Mouse (Mus musculus) ES-E14 (cell line): ENCODE measurements around the gene Anp32b. TPM values are rescaled to one million over a fixed set of nuclear protein-coding genes. Genes with fewer than 3 reads are reported as not detected.

Source experiments
- DNase-seq: peaks from one replicate; pipeline ENCODE4 v3.0.0-alpha.2; 2013; ENCODE audit warnings: low read depth, low spot score
- H3K27ac ChIP-seq: 2 replicates; pipeline ENCODE4 v1.5.1; 2012; ENCODE audit warnings: low read depth, mild to moderate bottlenecking, low read length, moderate library complexity, mixed read lengths; ENCODE audit not compliant: poor library complexity, insufficient read depth, severe bottlenecking
- H3K36me3 ChIP-seq: 2 replicates; pipeline ENCODE4 v1.6.1; 2012; ENCODE audit warnings: mild to moderate bottlenecking, low read length, moderate library complexity, mixed read lengths; ENCODE audit not compliant: control insufficient read depth, poor library complexity, insufficient read depth, severe bottlenecking
- H3K4me1 ChIP-seq, 2 experiments: fragments of 150-350 bp in 1 of 2; sonication (generic) in 1 of 2; 2 replicates each; pipeline ENCODE4 v1.6.1; 2012; ENCODE audit warnings: low read length in 2 of 2, mild to moderate bottlenecking in 1 of 2, mixed read lengths in 1 of 2; ENCODE audit not compliant: control insufficient read depth in 2 of 2, insufficient read depth in 2 of 2, poor library complexity in 1 of 2
- H3K4me3 ChIP-seq, 2 experiments: fragments of 150-350 bp in 1 of 2; sonication (generic) in 1 of 2; 2 replicates each; pipeline ENCODE4 v1.5.1; 2012; ENCODE audit warnings: low read length in 2 of 2, low read depth in 1 of 2, mild to moderate bottlenecking in 1 of 2, mixed read lengths in 1 of 2; ENCODE audit not compliant: insufficient read depth in 1 of 2, poor library complexity in 1 of 2, severe bottlenecking in 1 of 2
- H3K9ac ChIP-seq: 2 replicates; pipeline ENCODE4 v1.6.1; 2012; ENCODE audit warnings: low read depth, mild to moderate bottlenecking, low read length, mixed read lengths; ENCODE audit not compliant: poor library complexity, insufficient read depth, severe bottlenecking
- H3K9me3 ChIP-seq: fragments of 150-350 bp; sonication (generic); 2 replicates; pipeline ENCODE4 v1.6.1; 2012; ENCODE audit warnings: low read depth, mild to moderate bottlenecking, low read length; ENCODE audit not compliant: control insufficient read depth, insufficient read depth
- CHD2 ChIP-seq: IDR thresholded peaks from 2 replicates; pipeline ENCODE4 v1.6.1; 2014; ENCODE audit warnings: mild to moderate bottlenecking, low read depth, low read length, inconsistent platforms
- HCFC1 ChIP-seq: IDR thresholded peaks from 2 replicates; pipeline ENCODE4 v1.6.1; 2012; ENCODE audit warnings: low read length, inconsistent platforms, borderline replicate concordance; ENCODE audit not compliant: insufficient read depth
- MAFK ChIP-seq: IDR thresholded peaks from 2 replicates; pipeline ENCODE4 v1.6.1; 2014; ENCODE audit warnings: mild to moderate bottlenecking, low read depth, low read length, inconsistent platforms; ENCODE audit not compliant: insufficient read depth
- ZC3H11A ChIP-seq: IDR thresholded peaks from 2 replicates; pipeline ENCODE4 v1.6.1; 2012; ENCODE audit warnings: low read depth, mild to moderate bottlenecking, inconsistent platforms, low read length, borderline replicate concordance
- ZNF384 ChIP-seq: IDR thresholded peaks from 2 replicates; pipeline ENCODE4 v1.6.1; 2012; ENCODE audit warnings: low read depth, low read length, inconsistent platforms
- in situ Hi-C, 2 experiments: fragments of 600-800 bp; cut with MboI; formaldehyde crosslinking; loops; one replicate each; pipeline ENCODE4 v1.15.1; 2025; ENCODE audit warnings: low sequenced_read_pairs in 2 of 2, inconsistent platforms in 1 of 2; ENCODE audit not compliant: unreplicated experiment in 2 of 2
- total RNA-seq: library from RNA; depleted of rRNA; stranded (reverse); fragments of 300-350 nt; gene quantifications from 2 replicates; pipeline ENCODE4 v1.2.3, GENCODE M21; 2012

Anp32b gene
- total RNA-seq, 1 experiment: 49.5 TPM

DNA sequence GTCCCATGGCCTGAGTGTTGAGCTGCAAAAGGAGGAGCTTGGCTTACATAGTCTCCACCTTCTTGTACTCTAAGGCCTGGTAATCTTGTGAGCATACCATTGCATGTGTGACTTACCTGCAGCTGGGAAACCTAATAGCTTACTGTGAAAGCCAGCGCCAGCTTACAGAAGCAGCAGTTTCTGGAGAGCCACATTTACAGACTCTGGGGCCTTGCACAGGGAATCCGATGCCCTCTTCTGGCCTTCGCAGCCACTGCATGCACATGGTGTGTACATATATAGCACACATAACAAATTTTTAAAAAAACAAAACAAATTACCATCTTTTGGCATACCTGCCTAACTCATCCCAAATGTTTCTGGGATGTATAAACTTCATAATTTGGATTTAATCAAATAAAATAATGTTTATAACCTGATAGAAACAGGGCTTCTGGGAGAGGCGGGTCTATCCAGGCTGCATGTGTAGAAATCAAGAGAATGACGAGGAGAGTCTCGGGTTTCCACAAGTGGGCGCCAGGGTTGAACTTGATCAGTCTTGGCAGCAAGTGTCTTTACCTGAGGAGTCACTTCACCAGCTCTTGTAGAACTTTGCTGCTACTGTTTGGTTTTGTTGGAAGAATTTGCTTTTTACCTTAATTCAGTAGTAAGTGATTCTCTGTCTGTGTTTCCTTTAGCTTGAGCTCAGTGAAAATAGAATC, 12.6 kb downstream of the Anp32b start:
- no peak for DNase-seq
- Histone ChIP-seq H3K4me1 (peaks cover 0 to 3% of the 10 kb centered on the region in 2 experiments; a peak in 1 of 4 replicates), H3K9ac (no peak overlapping the region), H3K9me3 (no peaks in the 10 kb centered on the region), H3K27ac (no peak overlapping the region), H3K4me3 (no peak overlapping the region), H3K36me3 (peaks cover 59% of the 10 kb centered on the region)
- in situ Hi-C loops: no loop called here
- TF ChIP-seq CHD2 (no peak), MAFK (no peak), ZNF384 (no peak), ZC3H11A (no peak), HCFC1 (no peak)

DNA sequence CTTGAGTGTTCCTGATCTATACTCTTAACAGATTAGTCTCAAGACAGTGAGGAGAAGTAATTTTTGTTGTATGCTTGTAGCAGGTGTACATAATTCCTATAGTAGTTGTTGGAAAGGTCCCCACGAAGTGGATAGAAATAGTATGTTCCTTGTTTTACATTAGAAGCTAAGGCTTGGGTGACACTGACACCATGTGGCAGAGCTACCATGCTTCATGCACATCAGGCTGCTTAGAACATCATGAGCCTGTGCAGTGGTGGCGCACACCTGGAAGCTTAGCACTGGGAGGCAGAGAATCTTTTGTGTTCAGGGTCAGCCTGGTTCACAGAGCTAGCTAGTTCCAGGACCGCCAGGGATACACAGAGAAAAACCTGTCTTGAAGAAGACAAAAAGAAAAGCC, 15.0 kb downstream of the Anp32b start:
- Histone ChIP-seq H3K9me3 (no peaks in the 10 kb centered on the region), H3K4me1 (peaks cover 0 to 2% of the 10 kb centered on the region in 2 experiments; a peak in 1 of 4 replicates), H3K27ac (no peak overlapping the region), H3K4me3 (no peak overlapping the region), H3K36me3 (peaks cover 65% of the 10 kb centered on the region), H3K9ac (no peak overlapping the region)
- TF ChIP-seq ZC3H11A (no peak), HCFC1 (no peak), CHD2 (no peak), MAFK (no peak), ZNF384 (no peak)
- DNase-seq: no peak
- in situ Hi-C loops: no loop called here

DNA sequence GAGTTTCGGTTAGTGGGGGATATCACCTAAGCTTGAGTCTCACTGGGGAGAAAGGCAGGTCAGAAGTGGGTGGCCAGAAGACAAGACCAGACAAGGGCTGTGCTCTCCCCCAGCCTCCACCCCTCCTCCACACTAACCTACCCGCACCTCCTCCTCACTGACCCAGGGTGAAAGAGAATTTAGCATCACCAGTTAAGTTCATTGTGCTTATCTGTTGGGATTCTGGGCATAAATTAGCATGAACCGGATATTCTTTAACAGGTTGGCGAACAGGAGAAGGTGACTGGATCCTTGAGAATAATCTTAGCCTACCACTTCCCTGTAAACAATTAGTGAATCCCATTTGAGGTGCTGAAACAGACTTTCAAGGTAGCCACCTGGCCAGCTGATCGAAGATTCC, 24.4 kb downstream of the Anp32b start:
- Histone ChIP-seq H3K4me3 (no peak overlapping the region), H3K9me3 (no peaks in the 10 kb centered on the region), H3K36me3 (peaks cover 52% of the 10 kb centered on the region), H3K9ac (no peak overlapping the region), H3K4me1 (peaks cover 5 to 19% of the 10 kb centered on the region in 2 experiments; a peak in 3 of 4 replicates), H3K27ac (peak overlapping the region; percentile 62)
- no peak for DNase-seq
- TF ChIP-seq HCFC1: no peak
- TF ChIP-seq ZC3H11A: no peak
- TF ChIP-seq ZNF384: no peak
- TF ChIP-seq MAFK: no peak
- TF ChIP-seq CHD2: no peak
- in situ Hi-C loops: no loop called here

DNA sequence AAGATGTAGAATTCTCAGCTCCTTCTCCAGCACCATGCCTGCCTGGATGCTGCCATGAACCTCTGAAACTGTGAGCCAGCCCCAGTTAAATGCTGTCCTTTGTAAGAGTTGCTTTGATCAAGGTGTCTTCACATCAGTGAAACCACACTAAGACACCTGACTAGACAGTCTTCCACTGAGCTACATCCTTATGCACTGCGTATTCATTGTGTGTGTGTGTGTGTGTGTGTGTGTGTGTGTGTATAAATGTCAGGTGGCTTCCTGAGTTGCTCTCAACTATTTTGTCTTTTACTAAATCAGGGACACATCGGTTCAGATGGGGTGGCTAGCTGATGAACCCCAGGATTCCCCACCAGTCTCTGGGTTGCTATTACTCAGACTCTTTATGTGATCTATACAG, 28.4 kb downstream of the Anp32b start:
- H3K27ac ChIP-seq: no peak overlapping the region
- peaks cover 26% of the 10 kb centered on the region for H3K36me3 ChIP-seq
- H3K9me3 ChIP-seq: no peaks in the 10 kb centered on the region
- in situ Hi-C loops: no loop called here
- peaks cover 5 to 17% of the 10 kb centered on the region in 2 experiments; a peak in 3 of 4 replicates for H3K4me1 ChIP-seq
- H3K4me3 ChIP-seq: no peak overlapping the region
- TF ChIP-seq ZC3H11A: no peak
- no peak for DNase-seq
- no peak overlapping the region for H3K9ac ChIP-seq

DNA sequence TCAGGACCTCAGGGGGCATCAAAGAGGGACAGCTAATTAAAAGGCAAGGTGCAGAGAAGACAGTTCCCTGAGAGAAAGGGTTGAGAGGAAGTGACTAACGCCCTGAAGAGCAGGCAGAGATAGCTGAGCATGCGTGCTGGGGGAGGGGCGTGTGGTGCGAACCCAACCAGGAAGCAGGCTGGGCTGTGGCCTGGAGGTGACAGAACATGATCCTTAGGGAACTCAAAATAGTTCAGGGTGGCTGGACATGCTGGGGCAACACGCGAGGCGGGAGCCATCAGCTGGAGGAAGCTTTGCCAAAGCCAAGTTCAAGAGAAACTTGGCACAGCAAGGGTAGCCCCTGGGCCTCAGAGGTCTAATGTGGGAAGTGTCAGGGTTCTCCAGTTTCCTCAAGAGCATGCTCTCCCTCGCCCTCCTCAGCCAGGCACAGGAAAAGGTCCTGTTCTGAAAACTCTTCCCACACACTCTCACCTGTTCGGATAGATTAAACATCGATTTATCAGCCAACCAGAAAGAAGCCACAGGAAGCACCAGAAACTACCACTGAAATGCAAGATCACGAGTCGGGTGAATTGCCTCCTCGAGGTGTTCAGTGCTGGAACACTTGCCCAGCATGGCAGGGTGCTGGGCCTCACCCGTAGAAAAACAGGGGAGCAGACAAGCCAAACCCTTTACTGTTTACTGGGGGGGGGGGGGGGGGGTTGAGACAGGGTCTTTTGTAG, 35.2 kb downstream of the Anp32b start:
- TF ChIP-seq HCFC1: no peak
- no peak for TF ChIP-seq ZC3H11A
- TF ChIP-seq ZNF384: no peak
- no peak for TF ChIP-seq CHD2
- no peak for TF ChIP-seq MAFK
- Histone ChIP-seq H3K9me3 (no peaks in the 10 kb centered on the region), H3K4me3 (no peak overlapping the region), H3K9ac (peak overlapping the region; percentile 29; the same call in 1 of the 2 replicates), H3K27ac (peak overlapping the region; percentile 3; the same call in 1 of the 2 replicates), H3K36me3 (no peaks in the 10 kb centered on the region), H3K4me1 (peaks cover 2 to 14% of the 10 kb centered on the region in 2 experiments; a peak in 2 of 4 replicates)
- in situ Hi-C loops: no loop called here
- peak; percentile 44 for DNase-seq
